Mouse (Mus musculus) cerebellum, adult 2 months (tissue): Measurements from ENCODE around the gene Tbc1d1.

ENCODE experiments used
- CTCF ChIP-seq: fragments of 200-500 bp; IDR thresholded peaks from 2 replicates; pipeline ENCODE4 v1.5.1; 2011; ENCODE audit warnings: low read depth, mild to moderate bottlenecking, control low read depth, low read length, moderate library complexity, borderline replicate concordance; ENCODE audit not compliant: insufficient read depth
- POLR2A ChIP-seq: fragments of 200-500 bp; IDR thresholded peaks from 2 replicates; pipeline ENCODE4 v1.6.1; 2011; ENCODE audit warnings: low read length, control low read depth, borderline replicate concordance; ENCODE audit not compliant: insufficient read depth

DNA sequence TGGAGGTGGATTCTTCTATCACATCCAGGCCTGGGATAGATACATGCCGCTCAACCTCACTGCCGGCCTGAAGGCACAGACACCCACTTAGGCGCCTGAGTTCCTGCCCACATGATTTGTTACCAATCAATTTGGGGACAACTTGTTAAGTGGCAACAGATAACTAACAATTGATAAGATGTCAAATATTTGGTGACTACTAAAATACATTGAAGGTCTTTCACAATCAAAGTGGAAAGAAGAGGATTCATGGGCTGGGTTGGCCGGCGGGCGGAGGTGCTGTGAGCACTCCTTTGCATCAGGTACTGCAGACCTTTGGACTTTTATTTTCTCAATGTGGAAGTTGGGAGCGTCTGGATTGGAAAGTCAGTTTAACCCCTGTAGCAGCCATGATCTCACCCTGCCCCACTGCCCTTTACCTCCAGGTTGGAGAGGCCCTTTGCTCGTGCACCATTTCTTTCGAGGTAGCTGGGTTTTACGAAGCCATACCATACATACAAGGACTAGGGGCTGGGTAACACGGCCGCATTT is 73.3 kb downstream of the Tbc1d1 start:
- no peak for TF ChIP-seq CTCF
- no peak for TF ChIP-seq POLR2A
